Mouse (Mus musculus): ENCODE data around the gene Ctcf. TPM values are rescaled to one million over a fixed set of nuclear protein-coding genes. Genes with fewer than 3 reads are reported as not detected.

Gene Ctcf
- polyA plus RNA-seq, 2 experiments = 48.1 to 97.8 TPM

GRCm38 (mm10) chr8:105695080-105695780 lies 58.9 kb downstream of the Ctcf start:
- Histone ChIP-seq H3K27me3 (ENCODE audit: control insufficient read depth, insufficient read depth, low read length) (no peaks in the 10 kb centered on the region), H3K9me3 (ENCODE audit: control insufficient read depth, low read length) (no peaks in the 10 kb centered on the region), H3K9ac (ENCODE audit: low read depth, low read length, severe bottlenecking) (no peak overlapping the region), H3K4me1 (ENCODE audit: control insufficient read depth, insufficient read depth, low read length) (peaks cover 11% of the 10 kb centered on the region), H3K4me2 (replicated peaks; ENCODE audit: low read depth, low read length, severe bottlenecking) (no peak overlapping the region), H3K4me3 (replicated peaks; ENCODE audit: low read length) (no peak overlapping the region), H3K27ac (replicated peaks; ENCODE audit: low read depth, low read length) (no peak overlapping the region), H3K36me3 (ENCODE audit: control insufficient read depth, insufficient read depth, low read length) (peaks cover 27% of the 10 kb centered on the region)
- no peak for TF ChIP-seq POLR2A (IDR thresholded peaks at IDR 0.05; ENCODE audit: borderline replicate concordance, extremely low read depth, insufficient read depth, insufficient read length)
- 76% methylated on average over 30 of the region's 30 CpGs for WGBS
- DNase-seq (ENCODE audit: low spot score) (no peak), ATAC-seq (ENCODE audit: low FRiP score, low read depth) (no peak)

DNA sequence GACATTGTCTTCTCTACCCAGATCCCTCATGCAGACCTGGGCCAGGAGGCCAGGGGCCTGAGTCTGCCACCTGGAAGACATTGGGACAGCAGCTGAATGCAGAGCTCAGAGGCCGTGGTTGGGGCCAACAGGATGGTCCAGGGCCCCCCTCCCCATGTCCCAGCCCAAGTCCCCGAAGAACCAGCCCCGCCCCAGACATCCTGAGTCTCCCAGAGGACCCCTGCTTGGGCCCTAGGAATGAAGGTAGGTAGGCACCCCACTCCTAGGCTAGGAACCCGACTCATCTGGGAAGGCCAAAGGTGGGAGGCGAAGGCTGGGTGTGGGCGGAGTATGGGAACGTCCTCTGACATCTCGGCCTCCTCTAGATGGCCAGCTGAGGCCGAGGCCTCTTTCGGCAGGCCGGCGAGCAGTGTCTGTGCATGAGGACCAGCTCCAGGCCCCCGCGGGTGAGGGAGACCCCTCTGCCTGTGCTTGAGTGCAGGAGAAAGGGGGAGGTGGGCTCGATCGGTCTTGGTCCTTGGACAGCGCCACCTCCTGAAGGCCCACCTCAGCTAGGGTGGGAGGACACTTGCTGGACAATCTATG lies 60.9 kb downstream of the Ctcf start:
- Histone ChIP-seq H3K27ac (replicated peaks; ENCODE audit: low read depth, low read length) (no peak overlapping the region), H3K4me3 (replicated peaks; ENCODE audit: low read length) (no peak overlapping the region), H3K4me2 (replicated peaks; ENCODE audit: low read depth, low read length, severe bottlenecking) (no peak overlapping the region), H3K4me1 (ENCODE audit: control insufficient read depth, insufficient read depth, low read length) (peaks cover 16% of the 10 kb centered on the region), H3K9ac (ENCODE audit: low read depth, low read length, severe bottlenecking) (no peak overlapping the region), H3K27me3 (ENCODE audit: control insufficient read depth, insufficient read depth, low read length) (no peaks in the 10 kb centered on the region), H3K9me3 (ENCODE audit: control insufficient read depth, low read length) (no peaks in the 10 kb centered on the region), H3K36me3 (ENCODE audit: control insufficient read depth, insufficient read depth, low read length) (peaks cover 27% of the 10 kb centered on the region)
- 91% methylated on average over 17 of the region's 17 CpGs for WGBS
- no peak for DNase-seq (ENCODE audit: low spot score)
- TF ChIP-seq POLR2A (IDR thresholded peaks at IDR 0.05; ENCODE audit: borderline replicate concordance, extremely low read depth, insufficient read depth, insufficient read length) = no peak
- no peak for ATAC-seq (ENCODE audit: low FRiP score, low read depth)

DNA sequence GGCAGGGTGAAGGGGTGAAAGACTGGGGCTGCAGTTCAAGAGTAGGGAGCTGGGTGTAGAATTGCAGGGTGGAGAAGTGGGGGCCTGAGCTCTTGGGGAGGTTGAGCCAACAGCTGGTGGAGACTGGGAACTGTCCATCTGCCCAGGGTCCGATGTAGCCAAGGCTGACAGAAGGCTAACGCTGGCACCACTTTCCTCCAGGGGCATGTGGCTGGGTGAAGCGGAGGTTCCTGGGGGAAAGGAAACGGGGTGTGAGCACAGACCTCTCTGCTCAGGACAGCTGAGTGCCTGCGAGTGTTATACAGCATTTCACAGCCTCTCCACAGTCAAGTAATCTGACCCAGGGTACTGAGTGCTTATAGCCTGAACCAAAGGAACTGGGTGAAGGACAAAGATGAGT lies 62.4 kb downstream of the Ctcf start:
- Histone ChIP-seq H3K4me2 (replicated peaks; ENCODE audit: low read depth, low read length, severe bottlenecking) (no peak overlapping the region), H3K4me1 (ENCODE audit: control insufficient read depth, insufficient read depth, low read length) (peaks cover 14% of the 10 kb centered on the region), H3K4me3 (replicated peaks; ENCODE audit: low read length) (no peak overlapping the region), H3K9ac (ENCODE audit: low read depth, low read length, severe bottlenecking) (no peak overlapping the region), H3K9me3 (ENCODE audit: control insufficient read depth, low read length) (no peaks in the 10 kb centered on the region), H3K27me3 (ENCODE audit: control insufficient read depth, insufficient read depth, low read length) (no peaks in the 10 kb centered on the region), H3K27ac (replicated peaks; ENCODE audit: low read depth, low read length) (no peak overlapping the region), H3K36me3 (ENCODE audit: control insufficient read depth, insufficient read depth, low read length) (peaks cover 34% of the 10 kb centered on the region)
- 82% methylated on average over 5 of the region's 5 CpGs for WGBS
- ATAC-seq (ENCODE audit: low FRiP score, low read depth) (no peak), DNase-seq (ENCODE audit: low spot score) (no peak)
- TF ChIP-seq POLR2A (IDR thresholded peaks at IDR 0.05; ENCODE audit: borderline replicate concordance, extremely low read depth, insufficient read depth, insufficient read length) = no peak

GRCm38 (mm10) chr8:105699488-105700215 lies 63.3 kb downstream of the Ctcf start:
- no peak for TF ChIP-seq POLR2A (IDR thresholded peaks at IDR 0.05; ENCODE audit: borderline replicate concordance, extremely low read depth, insufficient read depth, insufficient read length)
- WGBS = 90% methylated on average over 11 of the region's 11 CpGs
- Histone ChIP-seq H3K4me3 (replicated peaks; ENCODE audit: low read length) (peak overlapping the region; percentile 63), H3K9me3 (ENCODE audit: control insufficient read depth, low read length) (no peaks in the 10 kb centered on the region), H3K4me1 (ENCODE audit: control insufficient read depth, insufficient read depth, low read length) (peaks cover 5% of the 10 kb centered on the region; the same call in 1 of the 2 replicates), H3K27ac (replicated peaks; ENCODE audit: low read depth, low read length) (no peak overlapping the region), H3K9ac (ENCODE audit: low read depth, low read length, severe bottlenecking) (peak overlapping the region; percentile 58; the same call in 1 of the 2 replicates), H3K36me3 (ENCODE audit: control insufficient read depth, insufficient read depth, low read length) (peaks cover 41% of the 10 kb centered on the region), H3K4me2 (replicated peaks; ENCODE audit: low read depth, low read length, severe bottlenecking) (peak overlapping the region; percentile 74), H3K27me3 (ENCODE audit: control insufficient read depth, insufficient read depth, low read length) (no peaks in the 10 kb centered on the region)
- ATAC-seq (ENCODE audit: low FRiP score, low read depth) (no peak), DNase-seq (ENCODE audit: low spot score) (no peak)

GRCm38 (mm10) chr8:105700566-105700965 lies 64.2 kb downstream of the Ctcf start:
- Histone ChIP-seq H3K9me3 (ENCODE audit: control insufficient read depth, low read length) (no peaks in the 10 kb centered on the region), H3K4me3 (replicated peaks; ENCODE audit: low read length) (peak overlapping the region; percentile 63), H3K9ac (ENCODE audit: low read depth, low read length, severe bottlenecking) (peak overlapping the region; percentile 58), H3K4me2 (replicated peaks; ENCODE audit: low read depth, low read length, severe bottlenecking) (peak overlapping the region; percentile 74), H3K4me1 (ENCODE audit: control insufficient read depth, insufficient read depth, low read length) (peaks cover 5% of the 10 kb centered on the region; the same call in 1 of the 2 replicates), H3K36me3 (ENCODE audit: control insufficient read depth, insufficient read depth, low read length) (peaks cover 42% of the 10 kb centered on the region), H3K27ac (replicated peaks; ENCODE audit: low read depth, low read length) (no peak overlapping the region), H3K27me3 (ENCODE audit: control insufficient read depth, insufficient read depth, low read length) (no peaks in the 10 kb centered on the region)
- no peak for TF ChIP-seq POLR2A (IDR thresholded peaks at IDR 0.05; ENCODE audit: borderline replicate concordance, extremely low read depth, insufficient read depth, insufficient read length)
- ATAC-seq (ENCODE audit: low FRiP score, low read depth) = peak; percentile 38
- WGBS = 0% methylated on average over 21 of the region's 21 CpGs
- DNase-seq (ENCODE audit: low spot score) = no peak
